Mouse (Mus musculus) heart, embryonic 11.5 days (tissue): ENCODE measurements around the gene Olfr854. TPM values are rescaled to one million over a fixed set of nuclear protein-coding genes. Genes with fewer than 3 reads are reported as not detected.

ENCODE experiments used
- ATAC-seq: fragments of 200-750 bp; cut with Nextera tagmentation; replicated peaks from 2 replicates; pipeline ENCODE4 v1.8.0; 2017; ENCODE audit warnings: moderate library complexity; ENCODE audit not compliant: insufficient number of reproducible peaks, low FRiP score, low TSS enrichment
- H3K27ac ChIP-seq: fragments of 300-500 bp; sonication (generic); 2 replicates; pipeline ENCODE4 v1.5.1; 2014; ENCODE audit warnings: mild to moderate bottlenecking, low read depth, low read length
- H3K27me3 ChIP-seq: fragments of 300-500 bp; sonication (generic); 2 replicates; pipeline ENCODE4 v1.6.1; 2014; ENCODE audit warnings: mild to moderate bottlenecking, low read length, mixed read lengths; ENCODE audit not compliant: control insufficient read depth, insufficient read depth
- H3K36me3 ChIP-seq: fragments of 300-500 bp; sonication (generic); 2 replicates; pipeline ENCODE4 v1.6.1; 2014; ENCODE audit warnings: mild to moderate bottlenecking, low read length, moderate library complexity, mixed read lengths; ENCODE audit not compliant: control insufficient read depth, insufficient read depth
- H3K4me1 ChIP-seq: fragments of 300-500 bp; sonication (generic); 2 replicates; pipeline ENCODE4 v1.6.1; 2014; ENCODE audit warnings: low read length; ENCODE audit not compliant: control insufficient read depth, insufficient read depth
- H3K4me2 ChIP-seq: fragments of 300-500 bp; sonication (generic); 2 replicates; pipeline ENCODE4 v1.6.1; 2014; ENCODE audit warnings: mild to moderate bottlenecking, moderate library complexity
- H3K4me3 ChIP-seq: fragments of 300-500 bp; sonication (generic); 2 replicates; pipeline ENCODE4 v1.5.1; 2014; ENCODE audit warnings: low read depth, low read length
- H3K9ac ChIP-seq: fragments of 300-500 bp; sonication (generic); 2 replicates; pipeline ENCODE4 v1.6.1; 2014; ENCODE audit warnings: mild to moderate bottlenecking, low read depth, low read length, moderate library complexity
- H3K9me3 ChIP-seq: fragments of 300-500 bp; sonication (generic); replicated peaks from 2 replicates; pipeline ENCODE4 v1.6.1; 2016; ENCODE audit warnings: low read length; ENCODE audit not compliant: control insufficient read depth
- WGBS: fragments of 180-500 bp; shearing (Covaris S2); extraction: QIAGEN DNeasy Blood & Tissue Kit; methylation state at CpG from one replicate; pipeline ENCODE4 v1.1.7; 2014; ENCODE audit not compliant: insufficient replicate concordance; 5-methylcytosine and 5-hydroxymethylcytosine counted together
- polyA plus RNA-seq: library from polyadenylated mRNA; unstranded; fragments of >200 nt; fragmentation: Nextera tagmentation; extraction: Ambion mirVana; gene quantifications from 2 replicates; pipeline ENCODE4 v1.2.1, GENCODE M21; 2014

Gene Olfr854
- polyA plus RNA-seq, result not detected in 2 replicates

DNA sequence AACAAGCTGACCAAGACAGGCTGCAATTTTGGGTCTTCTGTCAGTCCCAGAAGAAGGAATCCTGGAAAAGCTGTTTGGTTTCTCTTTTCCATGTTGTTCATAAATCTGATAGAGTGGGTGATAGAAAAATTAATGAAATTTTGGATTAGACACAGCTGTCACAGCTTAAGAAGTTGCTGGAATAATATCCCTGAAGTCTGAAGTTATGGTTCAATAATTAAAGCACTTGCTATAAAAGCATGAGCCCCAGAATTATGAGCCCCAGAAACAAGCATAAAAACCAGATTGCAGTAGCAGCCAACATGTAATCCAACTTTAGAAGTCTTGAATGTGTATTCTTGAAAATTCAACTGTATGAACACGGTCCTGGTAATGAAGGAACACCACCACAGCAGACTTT is at the start of gene Olfr854:
Gene Olfr854, minus strand, starts transcription at position 101 of the 400 bp plus-strand sequence.
- Histone ChIP-seq H3K4me2 (no peak within 1 kb of the TSS), H3K27me3 (no peaks in the 10 kb centered on the region), H3K9me3 (no peaks in the 10 kb centered on the region; the same call in 1 of the 2 replicates), H3K27ac (no peak within 1 kb of the TSS), H3K36me3 (no peaks in the 10 kb centered on the region), H3K9ac (no peak within 1 kb of the TSS), H3K4me3 (no peak within 1 kb of the TSS), H3K4me1 (no peaks in the 10 kb centered on the region)
- 59% methylated on average over 1 of the region's 1 CpGs for WGBS
- ATAC-seq, result no peak

GRCm38 (mm10) chr9:19582317-19582716 is 15.1 kb upstream of the Olfr854 start, which contains the start of gene Olfr855:
Gene Olfr855 (plus strand): TSS chr9:19582617.
- H3K36me3 ChIP-seq, result no peaks in the 10 kb centered on the region
- peaks cover 3% of the 10 kb centered on the region; the same call in 1 of the 2 replicates for H3K9me3 ChIP-seq
- no peak within 1 kb of the TSS for H3K9ac ChIP-seq
- no peak for ATAC-seq
- no peaks in the 10 kb centered on the region for H3K4me1 ChIP-seq
- H3K4me3 ChIP-seq, result no peak within 1 kb of the TSS
- no peak within 1 kb of the TSS for H3K4me2 ChIP-seq
- H3K27me3 ChIP-seq, result no peaks in the 10 kb centered on the region
- no peak within 1 kb of the TSS for H3K27ac ChIP-seq

GRCm38 (mm10) chr9:19540976-19541375 is 26.2 kb downstream of the Olfr854 start, which contains the start of gene Olfr853:
Gene Olfr853 (minus strand): TSS chr9:19541076.
- no peak within 1 kb of the TSS for H3K4me3 ChIP-seq
- peaks cover 7% of the 10 kb centered on the region for H3K9me3 ChIP-seq
- H3K27me3 ChIP-seq, result no peaks in the 10 kb centered on the region
- no peaks in the 10 kb centered on the region for H3K4me1 ChIP-seq
- H3K9ac ChIP-seq, result no peak within 1 kb of the TSS
- H3K27ac ChIP-seq, result no peak within 1 kb of the TSS
- 69% methylated on average over 1 of the region's 1 CpGs for WGBS
- no peak within 1 kb of the TSS for H3K4me2 ChIP-seq
- no peaks in the 10 kb centered on the region for H3K36me3 ChIP-seq
- ATAC-seq, result no peak

Other genes with a start within 250 kb of the Olfr854 start
- gene Olfr845, start 230.9 kb downstream of the Olfr854 start, polyA plus RNA-seq, result not detected in 2 replicates
- gene Olfr846, start 203.4 kb downstream of the Olfr854 start, polyA plus RNA-seq, result not detected in 2 replicates
- gene Olfr847, start 188.7 kb downstream of the Olfr854 start, polyA plus RNA-seq, result not detected in 2 replicates
- gene Olfr849, start 127.1 kb downstream of the Olfr854 start, polyA plus RNA-seq, result not detected in 2 replicates
- gene Olfr850, start 89.1 kb downstream of the Olfr854 start, polyA plus RNA-seq, result not detected in 2 replicates
- gene Olfr851, start 74.1 kb downstream of the Olfr854 start, polyA plus RNA-seq, result not detected in 2 replicates
- gene Olfr853, start 26.3 kb downstream of the Olfr854 start, polyA plus RNA-seq, result not detected in 2 replicates
- gene Olfr855, start 15.2 kb upstream of the Olfr854 start, polyA plus RNA-seq, result not detected in 2 replicates
- 21.0 and 25.7 TPM in 2 replicates for gene Zfp317, start 54.7 kb upstream of the Olfr854 start, polyA plus RNA-seq
- not detected in 2 replicates for gene Olfr857, start 142.1 kb upstream of the Olfr854 start, polyA plus RNA-seq
- gene Olfr58, start 212.9 kb upstream of the Olfr854 start, polyA plus RNA-seq, result not detected in 2 replicates
- not detected in 2 replicates for gene Olfr859, start 237.5 kb upstream of the Olfr854 start, polyA plus RNA-seq